9 mouse cellular contexts compared by ENCODE assay signal in genomic region chr4:132983664-132984512, GRCm38 (mm10). TPM values are rescaled to one million over a fixed set of nuclear protein-coding genes. Genes with fewer than 3 reads are reported as not detected.
A peak's percentile ranks its signal among the peaks of the same experiment; 100 is the strongest.
DNase-seq lines count a peak whose midpoint lies in the region; ATAC-seq and TF ChIP-seq lines count a peak whose summit lies in the region.
"Had no signal": no experiment of that assay in that cellular context is flagged by ENCODE, and none has a peak within 500 bp of the region (broad histone marks: within the 10 kb centered on the region; RNA-seq: fewer than 3 reads in every experiment).

No protein-coding gene starts in this region.

- no peak for DNase-seq in kidney, adult 11 months
- peak; percentile 53 to 54 for DNase-seq in adrenal gland, postnatal 36 days
- peak; percentile 63 for DNase-seq in limb, embryonic 14.5 days (ENCODE audit: low spot score)
- no peak for DNase-seq in urinary bladder, postnatal 14 days (ENCODE audit: low spot score)

- H3K27ac ChIP-seq in kidney, embryonic 16.5 days (ENCODE audit: low read length): peak overlapping the region; percentile 25; the same call in 1 of the 2 replicates
- H3K27ac ChIP-seq in forebrain, embryonic 12.5 days: peak overlapping the region; percentile 85
- peak overlapping the region; percentile 76 for H3K27ac ChIP-seq in limb, embryonic 14.5 days (replicated peaks; ENCODE audit: low read depth, low read length)
- H3K27ac ChIP-seq in stomach, embryonic 15.5 days: peak overlapping the region; percentile 36
- H3K27ac ChIP-seq: liver, embryonic 14.5 days had no signal

- no peak overlapping the region for H3K4me3 ChIP-seq in kidney, embryonic 16.5 days (ENCODE audit: low read length)
- no peak overlapping the region for H3K4me3 ChIP-seq in forebrain, embryonic 12.5 days (replicated peaks)
- no peak overlapping the region for H3K4me3 ChIP-seq in limb, embryonic 14.5 days (replicated peaks; ENCODE audit: low read length)
- H3K4me3 ChIP-seq in stomach, embryonic 15.5 days (replicated peaks): no peak overlapping the region

- H3K9me3 ChIP-seq in kidney, embryonic 16.5 days (ENCODE audit: low read length): no peaks in the 10 kb centered on the region
- no peaks in the 10 kb centered on the region for H3K9me3 ChIP-seq in forebrain, embryonic 12.5 days
- no peaks in the 10 kb centered on the region for H3K9me3 ChIP-seq in limb, embryonic 14.5 days (ENCODE audit: control insufficient read depth, low read length)
- H3K9me3 ChIP-seq in stomach, embryonic 15.5 days: no peaks in the 10 kb centered on the region

- TF ChIP-seq POLR2A in limb, embryonic 14.5 days (IDR thresholded peaks at IDR 0.05; ENCODE audit: borderline replicate concordance, extremely low read depth, insufficient read depth, insufficient read length): no peak

- no peak overlapping the region for H3K4me2 ChIP-seq in kidney, embryonic 16.5 days (replicated peaks; ENCODE audit: low read depth, low read length)
- no peak overlapping the region for H3K4me2 ChIP-seq in forebrain, embryonic 12.5 days
- no peak overlapping the region for H3K4me2 ChIP-seq in limb, embryonic 14.5 days (replicated peaks; ENCODE audit: low read depth, low read length, severe bottlenecking)
- no peak overlapping the region for H3K4me2 ChIP-seq in stomach, embryonic 15.5 days

- H3K9ac ChIP-seq in kidney, embryonic 16.5 days (replicated peaks; ENCODE audit: low read length): no peak overlapping the region
- 0 out of 2 replicates have a peak overlapping the region, but pooled peaks have one; percentile 7 for H3K9ac ChIP-seq in forebrain, embryonic 12.5 days
- 0 out of 2 replicates have a peak overlapping the region, but pooled peaks have one; percentile 25 for H3K9ac ChIP-seq in limb, embryonic 14.5 days (ENCODE audit: low read depth, low read length, severe bottlenecking)
- no peak overlapping the region for H3K9ac ChIP-seq in stomach, embryonic 15.5 days
- H3K9ac ChIP-seq: liver, embryonic 14.5 days had no signal

- H3K27me3 ChIP-seq in kidney, embryonic 16.5 days (ENCODE audit: insufficient read depth, low read length): no peaks in the 10 kb centered on the region
- no peaks in the 10 kb centered on the region for H3K27me3 ChIP-seq in forebrain, embryonic 12.5 days
- H3K27me3 ChIP-seq in limb, embryonic 14.5 days (ENCODE audit: control insufficient read depth, insufficient read depth, low read length): no peaks in the 10 kb centered on the region
- H3K27me3 ChIP-seq in stomach, embryonic 15.5 days (replicated peaks): no peaks in the 10 kb centered on the region

- no peaks in the 10 kb centered on the region for H3K36me3 ChIP-seq in kidney, embryonic 16.5 days (ENCODE audit: insufficient read depth, low read length)
- no peaks in the 10 kb centered on the region for H3K36me3 ChIP-seq in forebrain, embryonic 12.5 days (replicated peaks)
- H3K36me3 ChIP-seq in limb, embryonic 14.5 days (ENCODE audit: control insufficient read depth, insufficient read depth, low read length): no peaks in the 10 kb centered on the region
- no peaks in the 10 kb centered on the region for H3K36me3 ChIP-seq in stomach, embryonic 15.5 days

- peak; percentile 43 for ATAC-seq in kidney, embryonic 16.5 days (ENCODE audit: low FRiP score, low TSS enrichment)
- peak; percentile 63; the same call in 1 of the 2 replicates for ATAC-seq in forebrain, embryonic 12.5 days (ENCODE audit: low FRiP score)
- peak; percentile 73; the same call in 1 of the 2 replicates for ATAC-seq in limb, embryonic 14.5 days (ENCODE audit: low FRiP score, low read depth)
- ATAC-seq in stomach, embryonic 15.5 days (ENCODE audit: insufficient read depth, low FRiP score, low read depth): no peak; the same call in 1 of the 2 replicates
- no peak; the same call in 1 of the 2 replicates for ATAC-seq in erythroblast, adult 5-6 weeks (replicated peaks; ENCODE audit: low FRiP score, poor library complexity, severe bottlenecking)

- 51% methylated on average over 7 of the region's 7 CpGs for WGBS in kidney, embryonic 16.5 days
- whole genome bisulfite sequencing in forebrain, embryonic 12.5 days: 62% methylated on average over 7 of the region's 7 CpGs
- 51% methylated on average over 7 of the region's 7 CpGs for WGBS in limb, embryonic 14.5 days
- WGBS in stomach, embryonic 15.5 days: 54% methylated on average over 7 of the region's 7 CpGs

- H3K4me1 ChIP-seq in kidney, embryonic 16.5 days (ENCODE audit: insufficient read depth, low read length): peaks cover 8% of the 10 kb centered on the region; the same call in 1 of the 2 replicates
- H3K4me1 ChIP-seq in forebrain, embryonic 12.5 days: peaks cover 12% of the 10 kb centered on the region
- no peaks in the 10 kb centered on the region; the same call in 1 of the 2 replicates for H3K4me1 ChIP-seq in limb, embryonic 14.5 days (ENCODE audit: control insufficient read depth, insufficient read depth, low read length)
- H3K4me1 ChIP-seq in stomach, embryonic 15.5 days: peaks cover 6% of the 10 kb centered on the region; the same call in 1 of the 2 replicates

RNA-seq across cellular contexts. Expression of gene Fgr, which starts 10.0 kb away (rescaled TPM):
- 0.44 and 0.58 TPM in 2 replicates for polyA plus RNA-seq in kidney, embryonic 16.5 days (2015; fragmentation: Nextera tagmentation; extraction: Ambion mirVana)
- total RNA-seq in adrenal gland, postnatal 36 days (2021): under 1 TPM; 0.30 to 0.40 TPM
- polyA plus RNA-seq in forebrain, embryonic 12.5 days (2016; fragmentation: Nextera tagmentation; extraction: Ambion mirVana): 0.12 and 0.20 TPM in 2 replicates
- 0.54 and 0.64 TPM in 2 replicates for polyA plus RNA-seq in limb, embryonic 14.5 days (2012; rRNA removed)
- 0.35 and 0.62 TPM in 2 replicates for polyA plus RNA-seq in limb, embryonic 14.5 days (2014; fragmentation: Nextera tagmentation; extraction: Ambion mirVana)
- polyA plus RNA-seq in stomach, embryonic 15.5 days (2015; fragmentation: Nextera tagmentation; extraction: Ambion mirVana): 1.6 TPM in 2 replicates
- total RNA-seq in erythroblast, adult 5-6 weeks (2015; ENCODE audit: low replicate concordance): 12.1 and 21.5 TPM in 2 replicates
- total RNA-seq in erythroblast, adult 5-6 weeks (2017; ENCODE audit: low replicate concordance): 13.4 and 18.7 TPM in 2 replicates

RNA-seq across cellular contexts. Expression of gene Ahdc1, which starts 27.2 kb away (rescaled TPM):
- polyA plus RNA-seq in kidney, embryonic 16.5 days (2015; fragmentation: Nextera tagmentation; extraction: Ambion mirVana): 9.8 and 11.7 TPM in 2 replicates
- 10 to 100 TPM; 63.7 to 74.1 TPM for total RNA-seq in adrenal gland, postnatal 36 days (2021)
- 7.2 and 8.1 TPM in 2 replicates for polyA plus RNA-seq in forebrain, embryonic 12.5 days (2016; fragmentation: Nextera tagmentation; extraction: Ambion mirVana)
- 29.6 and 41.0 TPM in 2 replicates for polyA plus RNA-seq in limb, embryonic 14.5 days (2012; rRNA removed)
- 12.9 and 15.6 TPM in 2 replicates for polyA plus RNA-seq in limb, embryonic 14.5 days (2014; fragmentation: Nextera tagmentation; extraction: Ambion mirVana)
- polyA plus RNA-seq in stomach, embryonic 15.5 days (2015; fragmentation: Nextera tagmentation; extraction: Ambion mirVana): 8.2 and 9.3 TPM in 2 replicates
- total RNA-seq in erythroblast, adult 5-6 weeks (2015; ENCODE audit: low replicate concordance): 1.2 and 10.2 TPM in 2 replicates
- total RNA-seq in erythroblast, adult 5-6 weeks (2017; ENCODE audit: low replicate concordance): 0.17 and 4.2 TPM in 2 replicates

Comparison
In these comparisons a context has a peak if more than half of its experiments do, and no peak if none do; other contexts are left out.
1. ATAC-seq: peak in kidney, embryonic 16.5 days (single experiment), forebrain, embryonic 12.5 days (single experiment) and limb, embryonic 14.5 days (single experiment); none in stomach, embryonic 15.5 days (single experiment) and erythroblast, adult 5-6 weeks (single experiment).
2. H3K27ac ChIP-seq: peak in every context shown above with its lines; median percentile 85 in forebrain, embryonic 12.5 days; 76 in limb, embryonic 14.5 days; 36 in stomach, embryonic 15.5 days; 25 in kidney, embryonic 16.5 days.
3. H3K9ac ChIP-seq: peak in forebrain, embryonic 12.5 days (single experiment) and limb, embryonic 14.5 days (single experiment); none in kidney, embryonic 16.5 days (single experiment) and stomach, embryonic 15.5 days (single experiment).
4. DNase-seq: peak in adrenal gland, postnatal 36 days (2 of 2) and limb, embryonic 14.5 days (single experiment); none in kidney, adult 11 months (single experiment) and urinary bladder, postnatal 14 days (single experiment).